Mouse (Mus musculus): ENCODE data around the gene Bid. TPM values are rescaled to one million over a fixed set of nuclear protein-coding genes. Genes with fewer than 3 reads are reported as not detected.

Bid gene
- total RNA-seq, 2 experiments from 2014 or later: 9.0 to 9.8 TPM

GRCm38 (mm10) chr6:120943964-120944363 is 27.3 kb upstream of the Bid start:
- intact Hi-C loops (cut with DNase I): no loop called here
- no peak for TF ChIP-seq CTCF (IDR thresholded peaks at IDR 0.05)
- no peak overlapping the region for H3K4me3 ChIP-seq
- DNase-seq (ENCODE audit: extremely low spot score in 1 of 2, low spot score in 2 of 2): no peak
- no peak overlapping the region for H3K27ac ChIP-seq

GRCm38 (mm10) chr6:120943551-120943950 is 26.9 kb upstream of the Bid start:
- DNase-seq (ENCODE audit: extremely low spot score in 1 of 2, low spot score in 2 of 2): no peak
- H3K27ac ChIP-seq: no peak overlapping the region
- intact Hi-C loops (cut with DNase I): no loop called here
- no peak for TF ChIP-seq CTCF (IDR thresholded peaks at IDR 0.05)
- H3K4me3 ChIP-seq: no peak overlapping the region

DNA sequence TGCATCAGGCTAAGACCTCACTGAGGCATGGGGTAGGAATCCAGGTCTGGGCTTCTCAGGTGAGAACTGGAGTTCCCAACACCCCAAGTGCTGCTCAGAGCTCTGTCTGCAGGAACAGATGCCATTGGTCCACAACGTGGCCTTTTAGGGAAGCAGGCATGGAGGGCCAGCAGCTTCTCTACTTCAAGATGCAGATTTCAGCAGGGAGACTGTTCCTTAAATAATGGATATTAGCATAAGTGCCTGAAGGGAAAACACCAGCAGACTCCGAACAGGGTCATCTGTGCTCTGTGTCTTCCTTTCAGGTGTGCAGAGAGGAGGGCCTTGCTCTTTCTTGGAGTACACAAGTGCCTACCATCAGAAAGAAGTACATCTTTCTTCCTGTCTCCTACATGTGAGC is 26.4 kb upstream of the Bid start:
- no peak overlapping the region for H3K4me3 ChIP-seq
- no peak for TF ChIP-seq CTCF (IDR thresholded peaks at IDR 0.05)
- DNase-seq (ENCODE audit: extremely low spot score in 1 of 2, low spot score in 2 of 2): no peak
- no peak overlapping the region for H3K27ac ChIP-seq
- intact Hi-C loops (cut with DNase I): no loop called here

GRCm38 (mm10) chr6:120941575-120941974 is 24.9 kb upstream of the Bid start:
- no peak for DNase-seq (ENCODE audit: extremely low spot score in 1 of 2, low spot score in 2 of 2)
- Histone ChIP-seq H3K27ac (peak overlapping the region; percentile 28), H3K4me3 (no peak overlapping the region)
- intact Hi-C loops (cut with DNase I): no loop called here
- TF ChIP-seq CTCF (IDR thresholded peaks at IDR 0.05): no peak

- intact Hi-C loops (cut with DNase I): no loop called here
Observed at GRCm38 (mm10) chr6:120941084-120941481, 24.4 kb upstream of the Bid start.

DNA sequence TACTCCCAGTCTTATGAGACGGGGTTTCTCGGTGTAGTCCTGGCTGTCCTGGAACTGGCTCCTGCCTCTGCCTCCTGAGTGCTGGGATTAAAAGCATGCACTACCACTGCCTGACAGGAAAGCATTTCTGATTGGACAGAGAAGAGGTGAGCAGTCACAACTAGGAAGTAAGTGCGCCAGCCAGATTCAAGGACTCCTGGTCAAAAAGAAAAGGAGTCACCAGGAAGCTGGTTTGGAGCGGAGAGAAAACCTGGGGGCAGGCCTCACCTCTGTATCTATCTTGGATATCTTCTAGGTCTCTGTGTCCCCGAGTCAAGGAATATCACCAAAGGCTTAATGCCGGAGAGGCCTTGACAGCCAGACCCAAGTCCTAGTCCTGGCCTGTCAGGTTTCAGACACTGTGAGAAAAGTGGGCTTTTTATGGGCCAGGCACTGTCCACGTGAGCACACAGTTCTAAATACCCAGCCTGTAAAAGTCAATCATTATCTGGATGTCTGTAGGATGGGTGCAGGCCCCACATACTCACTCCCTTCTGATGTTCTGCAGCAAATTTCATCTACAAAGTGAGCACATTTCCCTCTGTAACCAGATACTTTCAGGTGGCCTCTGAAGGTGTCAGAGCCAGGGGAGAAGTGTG is 23.9 kb upstream of the Bid start:
- TF ChIP-seq CTCF (IDR thresholded peaks at IDR 0.05): no peak
- Histone ChIP-seq H3K27ac (no peak overlapping the region), H3K4me3 (no peak overlapping the region)
- no peak for DNase-seq (ENCODE audit: extremely low spot score in 1 of 2, low spot score in 2 of 2)
- intact Hi-C loops (cut with DNase I): no loop called here

More at GRCm38 (mm10) chr6:120941084-120941481, 24.4 kb upstream of the Bid start:
- Histone ChIP-seq H3K27ac (peak overlapping the region; percentile 28), H3K4me3 (no peak overlapping the region)
- DNase-seq (ENCODE audit: extremely low spot score in 1 of 2, low spot score in 2 of 2): no peak
- TF ChIP-seq CTCF (IDR thresholded peaks at IDR 0.05): no peak

- Histone ChIP-seq H3K4me3 (no peak overlapping the region), H3K27ac (no peak overlapping the region)
- DNase-seq (ENCODE audit: extremely low spot score in 1 of 2, low spot score in 2 of 2): no peak
- intact Hi-C loops (cut with DNase I): no loop called here
- TF ChIP-seq CTCF (IDR thresholded peaks at IDR 0.05): no peak
Observed at GRCm38 (mm10) chr6:120939783-120940182, 23.1 kb upstream of the Bid start.

GRCm38 (mm10) chr6:120938763-120939450 is 22.3 kb upstream of the Bid start:
- intact Hi-C loops (cut with DNase I): no loop called here
- H3K4me3 ChIP-seq: no peak overlapping the region
- no peak overlapping the region for H3K27ac ChIP-seq
- no peak for DNase-seq (ENCODE audit: extremely low spot score in 1 of 2, low spot score in 2 of 2)
- no peak for TF ChIP-seq CTCF (IDR thresholded peaks at IDR 0.05)

- no peak overlapping the region for H3K4me3 ChIP-seq
- TF ChIP-seq CTCF (IDR thresholded peaks at IDR 0.05): no peak
- no peak for DNase-seq (ENCODE audit: extremely low spot score in 1 of 2, low spot score in 2 of 2)
- no peak overlapping the region for H3K27ac ChIP-seq
- intact Hi-C loops (cut with DNase I): no loop called here
Observed at GRCm38 (mm10) chr6:120937999-120938608, 21.5 kb upstream of the Bid start.

- intact Hi-C loops (cut with DNase I): no loop called here
- Histone ChIP-seq H3K27ac (no peak overlapping the region), H3K4me3 (no peak overlapping the region)
- no peak for DNase-seq (ENCODE audit: extremely low spot score in 1 of 2, low spot score in 2 of 2)
- TF ChIP-seq CTCF (IDR thresholded peaks at IDR 0.05): no peak
Observed at GRCm38 (mm10) chr6:120937104-120937617, 20.5 kb upstream of the Bid start.

GRCm38 (mm10) chr6:120934176-120934575 is 17.5 kb upstream of the Bid start:
- TF ChIP-seq CTCF (IDR thresholded peaks at IDR 0.05): no peak
- Histone ChIP-seq H3K27ac (no peak overlapping the region), H3K4me3 (no peak overlapping the region)
- no peak for DNase-seq (ENCODE audit: extremely low spot score in 1 of 2, low spot score in 2 of 2)
- intact Hi-C loops (cut with DNase I): no loop called here

DNA sequence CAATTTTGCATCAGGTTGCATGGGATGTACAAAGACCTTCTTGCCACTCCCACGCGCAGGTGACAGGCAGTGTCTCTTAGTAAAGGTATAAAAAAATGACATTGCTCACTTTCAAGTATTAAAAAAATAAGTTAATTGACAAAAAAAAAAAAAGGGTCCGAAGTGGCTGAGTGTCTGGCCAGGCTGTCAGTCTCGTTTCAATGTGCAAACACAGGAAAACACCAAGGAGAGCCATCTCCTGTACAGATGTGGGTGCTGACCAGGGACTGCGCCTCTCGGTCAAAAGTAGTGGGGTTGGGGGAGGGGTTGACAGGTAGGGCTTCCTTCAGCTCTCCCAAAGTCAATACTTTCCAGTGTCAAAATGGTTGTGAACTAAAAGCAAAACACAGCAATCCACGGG is 17.0 kb upstream of the Bid start:
- no peak overlapping the region for H3K27ac ChIP-seq
- no peak overlapping the region for H3K4me3 ChIP-seq
- intact Hi-C loops (cut with DNase I): no loop called here
- DNase-seq (ENCODE audit: extremely low spot score in 1 of 2, low spot score in 2 of 2): no peak
- no peak for TF ChIP-seq CTCF (IDR thresholded peaks at IDR 0.05)
